In genomic region chr16:30883490-30884188, GRCm38 (mm10) we compare ENCODE assay signal across 17 mouse cellular contexts.
DNase-seq lines count a peak whose midpoint lies in the region; ATAC-seq lines count a peak whose summit lies in the region.
"Had no signal": no experiment of that assay in that cellular context is flagged by ENCODE, and none has a peak within 500 bp of the region (broad histone marks: within the 10 kb centered on the region; RNA-seq: fewer than 3 reads in every experiment).

No protein-coding gene starts in this region.

- H3K27me3 ChIP-seq in limb, embryonic 13.5 days: peaks cover 13% of the 10 kb centered on the region
- H3K27me3 ChIP-seq in limb, embryonic 10.5 days (ENCODE audit: low read depth, poor library complexity, severe bottlenecking): no peaks in the 10 kb centered on the region; the same call in 1 of the 2 replicates
- H3K27me3 ChIP-seq in hindbrain, embryonic 14.5 days (ENCODE audit: control insufficient read depth, insufficient read depth, low read length): no peaks in the 10 kb centered on the region
- H3K27me3 ChIP-seq in midbrain, embryonic 15.5 days (replicated peaks): no peaks in the 10 kb centered on the region
- H3K27me3 ChIP-seq: CH12.LX; stomach, embryonic 15.5 days had no signal

- no peaks in the 10 kb centered on the region for H3K36me3 ChIP-seq in limb, embryonic 13.5 days
- no peaks in the 10 kb centered on the region for H3K36me3 ChIP-seq in limb, embryonic 10.5 days
- H3K36me3 ChIP-seq in hindbrain, embryonic 14.5 days (replicated peaks; ENCODE audit: control insufficient read depth, insufficient read depth): no peaks in the 10 kb centered on the region
- H3K36me3 ChIP-seq in midbrain, embryonic 15.5 days (replicated peaks): no peaks in the 10 kb centered on the region
- H3K36me3 ChIP-seq: stomach, embryonic 15.5 days had no signal

- no peak overlapping the region for H3K9ac ChIP-seq in limb, embryonic 13.5 days
- H3K9ac ChIP-seq in hindbrain, embryonic 14.5 days: no peak overlapping the region
- H3K9ac ChIP-seq in midbrain, embryonic 15.5 days: no peak overlapping the region
- H3K9ac ChIP-seq: stomach, embryonic 15.5 days had no signal

- ATAC-seq in limb, embryonic 13.5 days (ENCODE audit: low FRiP score, low read depth): peak; percentile 24; the same call in 1 of the 2 replicates
- ATAC-seq in hindbrain, embryonic 14.5 days (ENCODE audit: low FRiP score): no peak
- no peak; the same call in 1 of the 2 replicates for ATAC-seq in midbrain, embryonic 15.5 days (replicated peaks)

- no peaks in the 10 kb centered on the region for H3K9me3 ChIP-seq in limb, embryonic 13.5 days
- no peaks in the 10 kb centered on the region for H3K9me3 ChIP-seq in limb, embryonic 10.5 days (replicated peaks)
- no peaks in the 10 kb centered on the region for H3K9me3 ChIP-seq in hindbrain, embryonic 14.5 days (ENCODE audit: control insufficient read depth, low read length)
- H3K9me3 ChIP-seq in midbrain, embryonic 15.5 days: no peaks in the 10 kb centered on the region
- H3K9me3 ChIP-seq: stomach, embryonic 15.5 days had no signal

- 0 out of 2 replicates have a peak, but pooled peaks cover 6% of the 10 kb centered on the region for H3K4me1 ChIP-seq in limb, embryonic 13.5 days
- peaks cover 12% of the 10 kb centered on the region; the same call in 1 of the 2 replicates for H3K4me1 ChIP-seq in limb, embryonic 10.5 days
- H3K4me1 ChIP-seq in hindbrain, embryonic 14.5 days (replicated peaks; ENCODE audit: control insufficient read depth, insufficient read depth, low read length): peaks cover 12% of the 10 kb centered on the region; the same call in 1 of the 2 replicates
- H3K4me1 ChIP-seq in midbrain, embryonic 15.5 days: peaks cover 13% of the 10 kb centered on the region
- H3K4me1 ChIP-seq: stomach, embryonic 15.5 days had no signal

- peak; percentile 51 to 54 for DNase-seq in cerebellum, postnatal 10 days
- DNase-seq in cerebellum, postnatal 4 days (ENCODE audit: low spot score in 2 of 2): no peak
- no peak for DNase-seq in limb, embryonic 10.5 days (ENCODE audit: low spot score)
- DNase-seq in hindbrain, embryonic 14.5 days (ENCODE audit: low spot score): peak; percentile 59
- DNase-seq in thymus, adult 18-20 months: no peak
- DNase-seq in heart, adult 18-20 months: no peak
- DNase-seq: cerebellum, adult 18-20 months; heart, postnatal 10 days; kidney, adult 11 months; kidney, postnatal 4 days; thymus, postnatal 36 days had no signal

- H3K4me2 ChIP-seq in limb, embryonic 13.5 days (replicated peaks): no peak overlapping the region
- no peak overlapping the region for H3K4me2 ChIP-seq in hindbrain, embryonic 14.5 days (replicated peaks)
- no peak overlapping the region for H3K4me2 ChIP-seq in midbrain, embryonic 15.5 days
- H3K4me2 ChIP-seq: stomach, embryonic 15.5 days had no signal

- no peak overlapping the region for H3K4me3 ChIP-seq in limb, embryonic 13.5 days
- no peak overlapping the region for H3K4me3 ChIP-seq in limb, embryonic 10.5 days
- H3K4me3 ChIP-seq in hindbrain, embryonic 14.5 days (replicated peaks; ENCODE audit: low read length): no peak overlapping the region
- no peak overlapping the region for H3K4me3 ChIP-seq in midbrain, embryonic 15.5 days
- H3K4me3 ChIP-seq: myocyte; stomach, embryonic 15.5 days had no signal

- 67% methylated on average over 13 of the region's 13 CpGs for WGBS in limb, embryonic 13.5 days
- 81% methylated on average over 13 of the region's 13 CpGs for WGBS in limb, embryonic 10.5 days
- 56% methylated on average over 13 of the region's 13 CpGs for WGBS in hindbrain, embryonic 14.5 days
- 30% methylated on average over 13 of the region's 13 CpGs for WGBS in midbrain, embryonic 15.5 days

- no peak overlapping the region for H3K27ac ChIP-seq in limb, embryonic 13.5 days
- no peak overlapping the region for H3K27ac ChIP-seq in limb, embryonic 10.5 days
- 0 out of 2 replicates have a peak overlapping the region, but pooled peaks have one; percentile 43 for H3K27ac ChIP-seq in hindbrain, embryonic 14.5 days
- 0 out of 2 replicates have a peak overlapping the region, but pooled peaks have one; percentile 20 for H3K27ac ChIP-seq in midbrain, embryonic 15.5 days
- H3K27ac ChIP-seq: macrophage; stomach, embryonic 15.5 days had no signal

Comparison
In these comparisons a context has a peak if more than half of its experiments do, and no peak if none do; other contexts are left out.
1. DNase-seq: peak in cerebellum, postnatal 10 days (2 of 2) and hindbrain, embryonic 14.5 days (single experiment); none in cerebellum, postnatal 4 days (0 of 2), limb, embryonic 10.5 days (single experiment), thymus, adult 18-20 months (0 of 2) and heart, adult 18-20 months (0 of 2).
2. H3K27ac ChIP-seq: peak in hindbrain, embryonic 14.5 days (single experiment) and midbrain, embryonic 15.5 days (single experiment); none in limb, embryonic 13.5 days (single experiment) and limb, embryonic 10.5 days (single experiment).